Mouse (Mus musculus) MEL (cell line): ENCODE measurements around the gene Cenpj. TPM values are rescaled to one million over a fixed set of nuclear protein-coding genes. Genes with fewer than 3 reads are reported as not detected.

Experiments
- DNase-seq: peaks from one replicate; pipeline ENCODE4 v3.0.0; 2011; ENCODE audit warnings: low read depth, low spot score
- H3K27ac ChIP-seq: 2 replicates; pipeline ENCODE4 v1.5.1; 2012; ENCODE audit warnings: low read depth, mild to moderate bottlenecking, control low read depth, low read length, moderate library complexity; ENCODE audit not compliant: control insufficient read depth
- H3K27me3 ChIP-seq, 2 experiments: fragments of 150-350 bp in 1 of 2; sonication (generic) in 1 of 2; 2 replicates each; pipeline ENCODE4 v1.6.1; 2012; ENCODE audit warnings: low read length in 2 of 2, mild to moderate bottlenecking in 2 of 2, improper control_type of control experiment in 1 of 2, moderate library complexity in 1 of 2; ENCODE audit not compliant: insufficient read depth in 2 of 2, control insufficient read depth in 1 of 2
- H3K36me3 ChIP-seq, 2 experiments: 2 replicates each; pipeline ENCODE4 v1.6.1; 2012 to 2014; ENCODE audit warnings: low read length in 2 of 2, improper control_type of control experiment in 1 of 2, inconsistent platforms in 1 of 2, mild to moderate bottlenecking in 1 of 2; ENCODE audit not compliant: insufficient read depth in 2 of 2, control insufficient read depth in 1 of 2
- H3K4me1 ChIP-seq, 2 experiments: fragments of 150-350 bp in 1 of 2; sonication (generic) in 1 of 2; 2 replicates each; pipeline ENCODE4 v1.6.1; 2012; ENCODE audit warnings: low read length in 2 of 2, improper control_type of control experiment in 1 of 2, mild to moderate bottlenecking in 1 of 2; ENCODE audit not compliant: insufficient read depth in 2 of 2, control insufficient read depth in 1 of 2
- H3K4me3 ChIP-seq, 2 experiments: fragments of 150-350 bp in 1 of 2; sonication (generic) in 1 of 2; 2 replicates each; pipeline ENCODE4 v1.5.1; 2012; ENCODE audit warnings: low read depth in 2 of 2, low read length in 2 of 2, mild to moderate bottlenecking in 2 of 2, moderate library complexity in 2 of 2, control low read depth in 1 of 2, improper control_type of control experiment in 1 of 2; ENCODE audit not compliant: control insufficient read depth in 1 of 2, insufficient read depth in 1 of 2
- H3K79me2 ChIP-seq: 2 replicates; pipeline ENCODE4 v1.6.1; 2012; ENCODE audit warnings: mild to moderate bottlenecking, low read length, moderate library complexity; ENCODE audit not compliant: control insufficient read depth, poor library complexity, insufficient read depth
- H3K9ac ChIP-seq: 2 replicates; pipeline ENCODE4 v1.6.1; 2012; ENCODE audit warnings: low read depth, mild to moderate bottlenecking, control low read depth, low read length, moderate library complexity; ENCODE audit not compliant: control insufficient read depth, poor library complexity, severe bottlenecking
- H3K9me3 ChIP-seq: fragments of 150-350 bp; sonication (generic); replicated peaks from 2 replicates; pipeline ENCODE4 v1.6.1; 2012; ENCODE audit warnings: mild to moderate bottlenecking, low read length, improper control_type of control experiment, moderate library complexity; ENCODE audit not compliant: insufficient read depth
- BHLHE40 ChIP-seq: IDR thresholded peaks from 2 replicates; pipeline ENCODE4 v1.6.1; 2012; ENCODE audit warnings: low read depth, mild to moderate bottlenecking, inconsistent platforms, low read length, improper control_type of control experiment, borderline replicate concordance
- CHD1 ChIP-seq: IDR thresholded peaks from 2 replicates; pipeline ENCODE4 v1.6.1; 2012; ENCODE audit warnings: low read depth, mild to moderate bottlenecking, inconsistent platforms, low read length, improper control_type of control experiment
- CTCF ChIP-seq, 3 experiments: IDR thresholded peaks in 2 of 3; conservative IDR thresholded peaks in 1 of 3; 2 replicates each; pipeline ENCODE4 v1.5.1; 2011 to 2012; ENCODE audit warnings: low read length in 3 of 3, low read depth in 2 of 3, mild to moderate bottlenecking in 2 of 3, improper control_type of control experiment in 1 of 3, inconsistent platforms in 1 of 3, mixed read lengths in 1 of 3, moderate library complexity in 1 of 3; ENCODE audit not compliant: control insufficient read depth in 1 of 3, insufficient read depth in 1 of 3, poor library complexity in 1 of 3, severe bottlenecking in 1 of 3
- ELF1 ChIP-seq: IDR thresholded peaks from 2 replicates; pipeline ENCODE4 v1.6.1; 2014; ENCODE audit warnings: low read depth, mild to moderate bottlenecking, inconsistent platforms, low read length, improper control_type of control experiment, moderate library complexity
- GABPA ChIP-seq: IDR thresholded peaks from 2 replicates; pipeline ENCODE4 v1.6.1; 2012; ENCODE audit warnings: low read depth, mild to moderate bottlenecking, inconsistent platforms, low read length, improper control_type of control experiment, moderate library complexity
- GATA1 ChIP-seq: IDR thresholded peaks from 2 replicates; pipeline ENCODE4 v1.6.1; 2011; ENCODE audit warnings: low read depth, low read length, improper control_type of control experiment
- KAT2A ChIP-seq: conservative IDR thresholded peaks from 2 replicates; pipeline ENCODE4 v1.6.1; 2012; ENCODE audit warnings: low read depth, low read length, improper control_type of control experiment, inconsistent platforms
- MAFK ChIP-seq: IDR thresholded peaks from 2 replicates; pipeline ENCODE4 v1.6.1; 2011; ENCODE audit warnings: low read depth, mild to moderate bottlenecking, low read length, improper control_type of control experiment, borderline replicate concordance
- MEF2A ChIP-seq: IDR thresholded peaks from 2 replicates; pipeline ENCODE4 v1.6.1; 2014; ENCODE audit warnings: low read depth, mild to moderate bottlenecking, inconsistent platforms, low read length, improper control_type of control experiment; ENCODE audit not compliant: poor library complexity, insufficient replicate concordance, severe bottlenecking; ENCODE audit errors: extremely low read depth
- MXI1 ChIP-seq: IDR thresholded peaks from 2 replicates; pipeline ENCODE4 v1.6.1; 2011; ENCODE audit warnings: mild to moderate bottlenecking, low read depth, low read length, improper control_type of control experiment
- MYB ChIP-seq: IDR thresholded peaks from 2 replicates; pipeline ENCODE4 v1.6.1; 2011; ENCODE audit warnings: mild to moderate bottlenecking, low read depth, low read length, improper control_type of control experiment
- POLR2A ChIP-seq, 2 experiments: IDR thresholded peaks; 2 replicates each; pipeline ENCODE4 v1.6.1; 2011 to 2012; ENCODE audit warnings: low read length in 2 of 2, mild to moderate bottlenecking in 2 of 2, control low read depth in 1 of 2, improper control_type of control experiment in 1 of 2, low read depth in 1 of 2, moderate library complexity in 1 of 2; ENCODE audit not compliant: control insufficient read depth in 1 of 2, insufficient read depth in 1 of 2, poor library complexity in 1 of 2
- POLR2AphosphoS5 ChIP-seq: IDR thresholded peaks from 2 replicates; pipeline ENCODE4 v1.6.1; 2012; ENCODE audit warnings: low read depth, borderline replicate concordance, mild to moderate bottlenecking, inconsistent platforms, low read length, moderate library complexity, mixed read lengths
- RAD21 ChIP-seq: IDR thresholded peaks from 2 replicates; pipeline ENCODE4 v1.6.1; 2011; ENCODE audit warnings: mild to moderate bottlenecking, low read depth, low read length, improper control_type of control experiment
- TBP ChIP-seq: IDR thresholded peaks from 2 replicates; pipeline ENCODE4 v1.8.0; 2011; ENCODE audit warnings: low read depth, low read length, improper control_type of control experiment
- TCF12 ChIP-seq: IDR thresholded peaks from 2 replicates; pipeline ENCODE4 v1.6.1; 2014; ENCODE audit warnings: low read depth, mild to moderate bottlenecking, inconsistent platforms, low read length, improper control_type of control experiment, moderate library complexity
- USF2 ChIP-seq, 2 experiments: IDR thresholded peaks; 2 replicates each; pipeline ENCODE4 v1.6.1; 2011 to 2012; ENCODE audit warnings: improper control_type of control experiment in 2 of 2, low read length in 2 of 2, borderline replicate concordance in 1 of 2, inconsistent platforms in 1 of 2, low read depth in 1 of 2, mild to moderate bottlenecking in 1 of 2; ENCODE audit not compliant: insufficient read depth in 1 of 2
- ZC3H11A ChIP-seq: IDR thresholded peaks from 2 replicates; pipeline ENCODE4 v1.6.1; 2012; ENCODE audit warnings: low read depth, mild to moderate bottlenecking, inconsistent platforms, low read length, improper control_type of control experiment
- ZKSCAN1 ChIP-seq: IDR thresholded peaks from 2 replicates; pipeline ENCODE4 v1.6.1; 2012; ENCODE audit warnings: low read depth, mild to moderate bottlenecking, inconsistent platforms, low read length, improper control_type of control experiment, moderate library complexity
- ZMIZ1 ChIP-seq: IDR thresholded peaks from 2 replicates; pipeline ENCODE4 v1.6.1; 2012; ENCODE audit warnings: low read depth, mild to moderate bottlenecking, inconsistent platforms, low read length, improper control_type of control experiment, moderate library complexity
- polyA plus RNA-seq, 2 experiments: library from polyadenylated mRNA; stranded (reverse) in 1 of 2; unstranded in 1 of 2; fragments of >175 nt in 1 of 2; fragments of >200 nt in 1 of 2; gene quantifications; 2 replicates each; pipeline versions ENCODE4 v1.2.1 to v1.2.4; 2012; ENCODE audit warnings: low replicate concordance in 2 of 2, low read depth in 1 of 2; ENCODE audit not compliant: insufficient read length in 2 of 2, insufficient read depth in 1 of 2, missing spikeins in 1 of 2
- total RNA-seq: library from RNA; depleted of rRNA; stranded (reverse); fragments of 300-350 nt; gene quantifications from 2 replicates; pipeline ENCODE4 v1.2.3, GENCODE M21; 2012

Cenpj gene
- total and polyA plus RNA-seq, 3 experiments: 3.2 to 7.5 TPM; not detected in 1

DNA sequence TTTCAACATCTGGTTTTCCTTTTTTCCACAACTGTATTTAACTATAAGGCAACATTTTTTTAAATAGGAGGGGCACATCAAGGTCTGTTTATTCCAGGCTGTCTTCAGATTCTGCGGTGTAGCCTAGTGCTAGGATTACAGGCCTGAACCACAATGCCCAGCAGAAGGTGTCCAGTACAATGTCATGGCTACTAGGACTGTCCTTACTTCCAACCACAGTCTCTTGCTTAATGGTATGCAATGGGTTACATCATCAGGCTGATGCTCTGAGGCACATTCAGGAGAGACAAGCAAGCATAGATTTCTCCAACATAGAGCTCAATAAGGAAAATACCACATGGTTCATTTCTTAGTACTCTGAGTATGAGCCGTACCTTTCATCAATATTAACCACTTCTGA is 20.5 kb downstream of the Cenpj start (continued):
- TF ChIP-seq MEF2A (no peak), CTCF (IDR thresholded peaks at IDR 0.05 in 2 of 3, conservative IDR thresholded peaks at IDR 0.05 in 1 of 3; ENCODE audit: control insufficient read depth in 1 of 3, insufficient read depth in 1 of 3, low read depth in 2 of 3, low read length in 3 of 3, poor library complexity in 1 of 3, severe bottlenecking in 1 of 3) (no peak)

DNA sequence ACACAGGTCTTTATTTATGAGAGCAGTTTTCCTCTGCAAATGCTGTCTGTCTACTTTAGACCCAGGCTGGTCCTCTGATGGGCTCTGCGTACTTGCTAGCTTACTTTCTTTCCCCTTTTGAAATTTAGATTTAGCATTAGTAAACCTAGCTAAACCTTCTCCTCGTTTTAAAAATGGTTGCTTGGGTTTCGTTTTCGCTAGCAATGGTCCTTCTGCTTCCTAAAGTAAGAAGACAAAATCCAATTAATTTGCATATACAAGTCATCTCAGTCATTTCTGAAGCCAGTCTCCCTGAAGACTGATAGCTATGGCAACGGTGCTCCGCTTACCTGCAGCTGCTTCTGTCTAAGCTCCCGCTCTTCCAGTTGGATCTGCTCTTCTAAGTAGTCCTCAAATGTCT is 21.9 kb downstream of the Cenpj start:
- H3K36me3 ChIP-seq: no peaks in the 10 kb centered on the region
- H3K9me3 ChIP-seq: no peaks in the 10 kb centered on the region
- H3K4me1 ChIP-seq: no peaks in the 10 kb centered on the region
- H3K27ac ChIP-seq: no peak overlapping the region
- no peak for TF ChIP-seq GATA1
- TF ChIP-seq RAD21: no peak
- TF ChIP-seq POLR2A (IDR thresholded peaks at IDR 0.05; ENCODE audit: control insufficient read depth in 1 of 2, insufficient read depth in 1 of 2, low read depth in 1 of 2, low read length in 2 of 2, poor library complexity in 1 of 2): no peak
- no peak for TF ChIP-seq USF2 (IDR thresholded peaks at IDR 0.05; ENCODE audit: borderline replicate concordance in 1 of 2, insufficient read depth in 1 of 2, low read depth in 1 of 2, low read length in 2 of 2)
- no peak for TF ChIP-seq ELF1
- TF ChIP-seq MXI1: no peak
- TF ChIP-seq ZC3H11A: no peak
- TF ChIP-seq MAFK: no peak
- TF ChIP-seq BHLHE40: no peak
- no peak for TF ChIP-seq CTCF (IDR thresholded peaks at IDR 0.05 in 2 of 3, conservative IDR thresholded peaks at IDR 0.05 in 1 of 3; ENCODE audit: control insufficient read depth in 1 of 3, insufficient read depth in 1 of 3, low read depth in 2 of 3, low read length in 3 of 3, poor library complexity in 1 of 3, severe bottlenecking in 1 of 3)
- TF ChIP-seq GABPA: no peak
- TF ChIP-seq POLR2AphosphoS5: no peak
- no peak for TF ChIP-seq TBP
- TF ChIP-seq ZMIZ1: no peak
- no peaks in the 10 kb centered on the region for H3K79me2 ChIP-seq
- no peak overlapping the region for H3K4me3 ChIP-seq
- no peak overlapping the region for H3K9ac ChIP-seq
- no peaks in the 10 kb centered on the region for H3K27me3 ChIP-seq
- DNase-seq: no peak

DNA sequence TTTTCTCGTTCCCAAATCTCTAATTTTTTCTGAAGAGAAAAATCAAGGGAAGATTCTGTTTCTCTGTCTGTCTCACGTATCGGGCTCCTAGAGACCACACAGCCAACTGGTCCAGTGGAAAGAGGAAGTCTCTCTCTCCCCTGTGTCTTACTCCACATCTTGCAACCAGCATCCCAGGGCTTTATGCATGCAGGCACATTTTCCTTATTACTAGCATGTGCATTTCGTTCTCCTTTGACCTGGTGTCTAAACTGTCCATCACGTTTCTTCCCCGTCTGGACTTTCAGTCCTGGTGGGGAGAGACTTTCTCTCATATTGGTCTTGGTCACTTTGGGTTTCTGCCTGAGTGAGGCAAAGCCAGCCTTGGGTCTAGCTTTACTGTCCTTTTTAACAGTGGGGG is 22.3 kb downstream of the Cenpj start:
- Histone ChIP-seq H3K9me3 (no peaks in the 10 kb centered on the region), H3K27ac (no peak overlapping the region), H3K27me3 (no peaks in the 10 kb centered on the region), H3K9ac (no peak overlapping the region), H3K4me1 (no peaks in the 10 kb centered on the region), H3K79me2 (no peaks in the 10 kb centered on the region), H3K36me3 (no peaks in the 10 kb centered on the region), H3K4me3 (no peak overlapping the region)
- peak; percentile 16 for DNase-seq
- no peak for TF ChIP-seq POLR2AphosphoS5
- no peak for TF ChIP-seq KAT2A
- no peak for TF ChIP-seq ZMIZ1
- no peak for TF ChIP-seq MYB
- no peak for TF ChIP-seq TBP
- TF ChIP-seq ZKSCAN1: no peak
- no peak for TF ChIP-seq TCF12
- no peak for TF ChIP-seq CHD1
